Mouse (Mus musculus) layer of hippocampus, postnatal 25 days (tissue): Measurements from ENCODE around the gene G6pc3. TPM values are rescaled to one million over a fixed set of nuclear protein-coding genes. Genes with fewer than 3 reads are reported as not detected.

Source experiments
- DNase-seq, 2 experiments: peaks; one replicate each; pipeline ENCODE4 v3.0.0; 2022; ENCODE audit warnings: mixed read lengths in 2 of 2, low spot score in 1 of 2; ENCODE audit errors: extremely low spot score in 1 of 2
- microRNA-seq, 2 experiments: library from miRNA; unstranded; fragments of <30 nt; microRNA quantifications; one replicate each; pipeline ENCODE4 v1.2.0; 2021
- total RNA-seq, 2 experiments: library from RNA; stranded (reverse); gene quantifications; 2 replicates each; pipeline ENCODE4 v1.2.3; 2021

The G6pc3 gene
- total RNA-seq, 2 experiments from 2014 or later = 53.5 to 58.2 TPM

DNA sequence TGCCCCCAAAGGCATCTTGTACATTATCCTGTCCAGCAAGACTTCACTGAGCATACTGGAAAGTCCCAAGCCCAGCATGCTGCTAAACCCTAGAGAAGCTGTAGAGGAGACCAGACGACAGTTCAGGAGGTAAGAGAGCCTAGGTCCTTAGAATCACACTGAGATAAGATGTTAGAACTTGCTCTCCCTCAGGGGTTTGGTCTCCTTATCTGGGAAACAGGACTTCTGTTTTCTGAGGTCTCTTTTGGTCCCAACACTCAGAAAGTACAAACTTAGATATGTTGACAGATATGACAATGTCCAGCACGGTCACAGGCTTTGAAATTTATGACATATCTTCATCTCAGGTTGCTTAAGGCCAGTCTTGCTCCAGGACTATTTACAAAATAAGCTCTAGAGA, 46.6 kb downstream of the G6pc3 start:
- no peak for DNase-seq

DNA sequence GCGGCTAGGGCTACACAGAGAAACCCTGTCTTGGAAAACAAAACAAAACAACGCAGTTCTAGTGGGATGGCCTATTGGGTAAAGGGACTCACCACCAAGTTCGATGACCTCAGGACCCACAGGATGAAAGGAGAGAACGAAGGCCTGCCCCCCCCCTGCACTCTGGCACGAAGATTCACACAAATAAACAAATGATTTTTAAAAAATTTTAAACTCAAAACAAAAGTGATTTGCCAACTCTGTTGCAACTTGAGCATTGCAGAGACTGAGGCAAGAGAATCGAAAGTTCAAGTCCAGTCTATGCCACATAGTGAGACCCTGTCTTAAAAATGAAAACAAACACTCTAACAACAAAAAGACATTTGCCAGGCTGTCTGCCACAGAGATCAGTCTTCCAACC, 51.2 kb downstream of the G6pc3 start:
- DNase-seq = no peak

DNA sequence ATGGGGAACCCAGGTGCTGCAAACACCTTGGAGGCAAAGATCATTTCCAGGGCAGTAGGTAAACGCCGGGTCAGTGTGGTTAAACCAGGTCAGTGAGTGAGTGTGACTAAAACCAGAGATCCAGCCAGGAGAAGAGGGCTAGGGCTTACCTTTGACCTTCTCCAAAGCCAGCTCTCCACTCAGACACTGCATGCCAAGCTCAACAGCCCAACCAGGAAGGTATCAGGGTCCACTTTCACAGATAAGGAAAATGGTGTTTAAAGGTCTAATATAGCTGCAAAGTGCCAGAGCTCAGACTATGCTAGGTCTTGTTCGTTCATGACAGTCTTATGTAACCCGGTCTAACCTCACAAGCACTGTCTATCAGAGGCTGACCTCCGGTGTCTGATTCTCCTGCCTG, 51.8 kb downstream of the G6pc3 start:
- DNase-seq = no peak

DNA sequence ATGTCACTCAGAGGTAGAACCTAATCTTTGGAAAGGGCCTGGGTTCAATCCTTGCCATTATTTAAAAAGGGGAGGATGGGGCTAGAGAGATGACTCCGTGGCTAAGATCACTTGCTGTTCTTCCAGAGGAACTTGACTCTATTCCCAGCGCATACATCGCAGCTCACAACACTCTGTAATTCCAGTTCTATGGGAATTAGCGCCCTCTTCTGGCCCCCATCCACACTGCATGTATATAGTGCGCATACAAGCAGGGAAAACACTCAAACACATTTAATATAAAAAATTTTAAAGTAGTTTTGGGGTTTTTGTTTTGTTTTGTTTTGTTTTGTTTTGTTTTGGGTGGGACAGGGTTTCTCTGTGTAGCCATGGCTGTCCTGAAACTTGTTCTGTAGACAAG, 52.5 kb downstream of the G6pc3 start:
- no peak for DNase-seq

Small RNA genes within 50 kb of the gene (microRNA-seq; reads per million reads assigned to microRNA genes)
- gene Mir8101 = 0.80 to 2.4 reads per million in 2 experiments

Other genes with a start within 250 kb of the G6pc3 start
- not detected for gene Sost, start 222.6 kb upstream of the G6pc3 start, total RNA-seq
- gene Cfap97d1, start 205.3 kb upstream of the G6pc3 start, total RNA-seq = not detected
- gene Dusp3, start 202.6 kb upstream of the G6pc3 start, total RNA-seq = 100 to 1,000 TPM; 145 to 154 TPM
- 10 to 100 TPM; 80.5 to 82.4 TPM for gene Mpp3, start 161.2 kb upstream of the G6pc3 start, total RNA-seq
- not detected for gene Cd300lg, start 148.1 kb upstream of the G6pc3 start, total RNA-seq
- 100 to 1,000 TPM; 149 TPM for gene Mpp2, start 101.1 kb upstream of the G6pc3 start, total RNA-seq
- gene Ppy, start 88.3 kb upstream of the G6pc3 start, total RNA-seq = not detected
- gene Pyy, start 81.8 kb upstream of the G6pc3 start, total RNA-seq = not detected
- gene Nags, start 44.1 kb upstream of the G6pc3 start, total RNA-seq = not detected
- gene Tmem101, start 33.2 kb upstream of the G6pc3 start, total RNA-seq = 10 to 100 TPM; 24.2 to 30.3 TPM
- 10 to 100 TPM; 62.0 to 62.7 TPM for gene Lsm12, start 4.3 kb upstream of the G6pc3 start, total RNA-seq
- gene Hdac5, start 40.5 kb downstream of the G6pc3 start, total RNA-seq = 100 to 1,000 TPM; 218 to 242 TPM
- 1 to 10 TPM; 1.3 to 1.5 TPM for gene BC030867, start 59.3 kb downstream of the G6pc3 start, total RNA-seq
- 1 to 10 TPM in 1 of 2 experiments, under 1 TPM in 1; 0.70 to 1.1 TPM for gene Asb16, start 79.1 kb downstream of the G6pc3 start, total RNA-seq
- gene Tmub2, start 95.3 kb downstream of the G6pc3 start, total RNA-seq = 10 to 100 TPM; 64.7 to 71.7 TPM
- gene Atxn7l3, start 107.0 kb downstream of the G6pc3 start, total RNA-seq = 100 to 1,000 TPM; 166 to 174 TPM
- 100 to 1,000 TPM; 123 to 134 TPM for gene Ubtf, start 130.1 kb downstream of the G6pc3 start, total RNA-seq
- gene Slc4a1, start 176.6 kb downstream of the G6pc3 start, total RNA-seq = under 1 TPM; 0.31 to 0.81 TPM
- gene Rundc3a, start 203.8 kb downstream of the G6pc3 start, total RNA-seq = 100 to 1,000 TPM; 442 to 490 TPM
- 10 to 100 TPM; 63.7 to 65.3 TPM for gene Slc25a39, start 218.3 kb downstream of the G6pc3 start, total RNA-seq
- 10 to 100 TPM; 69.9 to 74.0 TPM for gene Grn, start 240.7 kb downstream of the G6pc3 start, total RNA-seq